ENCODE assay signal across 19 mouse cellular contexts in the genomic region with DNA sequence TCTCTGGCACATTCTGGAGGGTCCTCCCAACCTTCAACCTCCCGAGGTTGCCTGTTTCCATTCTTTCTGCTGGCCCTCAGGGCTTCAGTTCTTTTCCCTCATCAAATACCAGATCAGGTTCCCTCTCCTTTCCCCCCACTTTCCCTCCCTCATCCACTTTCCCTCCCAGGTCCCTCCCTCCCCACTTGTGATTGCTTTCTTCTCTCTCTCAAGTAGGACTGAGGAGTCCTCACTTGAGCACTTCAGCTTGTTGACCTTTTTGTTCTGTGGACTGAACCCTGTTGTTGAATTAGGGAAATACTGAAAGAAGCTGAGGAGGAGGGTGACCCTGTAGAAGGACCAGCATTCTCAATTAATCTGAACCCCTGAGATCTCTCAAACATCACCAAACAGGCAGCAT. TPM values are rescaled to one million over a fixed set of nuclear protein-coding genes. Genes with fewer than 3 reads are reported as not detected.
DNase-seq lines count a peak whose midpoint lies in the region; TF ChIP-seq lines count a peak whose summit lies in the region.
"Had no signal": no experiment of that assay in that cellular context is flagged by ENCODE, and none has a peak within 500 bp of the region (broad histone marks: within the 10 kb centered on the region; RNA-seq: fewer than 3 reads in every experiment).

No protein-coding gene starts in this region.

- TF ChIP-seq CTCF in lung, adult 2 months (IDR thresholded peaks at IDR 0.05; ENCODE audit: insufficient read depth, low read length) = no peak

- 59% methylated on average over 1 of the region's 1 CpGs for WGBS in lung, adult 2 months

- peak; percentile 29 to 62 for DNase-seq in lung, adult 18-20 months
- DNase-seq in lung, adult 2 months = no peak
- DNase-seq in lung, postnatal 10 days = peak; percentile 18
- DNase-seq in lung, postnatal 25 days (ENCODE audit: low spot score) = peak; percentile 57
- no peak for DNase-seq in right cerebral cortex, postnatal 10 days (ENCODE audit: low spot score in 2 of 2)
- no peak for DNase-seq in kidney, adult 18-20 months
- DNase-seq: adrenal gland, adult 8-10 months; adrenal gland, postnatal 14 days; adrenal gland, postnatal 36 days; B cell, adult 2 months; cerebellum, adult 11-12 months; cerebellum, adult 2 months; cerebellum, adult 9-10 months; cerebellum, postnatal 10 days; cerebellum, postnatal 25 days had no signal

- no peak overlapping the region for H3K4me3 ChIP-seq in lung, adult 2 months (replicated peaks; ENCODE audit: extremely low read depth, low read depth, low read length)
- H3K4me3 ChIP-seq: embryonic facial prominence, embryonic 10.5 days; embryonic facial prominence, embryonic 12.5 days; forebrain, embryonic 13.5 days; forebrain, embryonic 15.5 days had no signal

- H3K4me1 ChIP-seq in lung, adult 2 months (ENCODE audit: control insufficient read depth, insufficient read depth, low read length) = no peaks in the 10 kb centered on the region
- H3K4me1 ChIP-seq: embryonic facial prominence, embryonic 10.5 days; embryonic facial prominence, embryonic 12.5 days; forebrain, embryonic 13.5 days; forebrain, embryonic 15.5 days had no signal

- TF ChIP-seq POLR2A in lung, adult 2 months (IDR thresholded peaks at IDR 0.05; ENCODE audit: borderline replicate concordance, extremely low read depth, low read depth, low read length) = no peak

RNA-seq across cellular contexts. Expression of a gene that starts 23.2 kb away (rescaled TPM):
- 3.7 and 7.2 TPM in 2 replicates for polyA plus RNA-seq in lung, adult 2 months (2012; rRNA removed)

Comparison
In these comparisons a context has a peak if more than half of its experiments do, and no peak if none do; other contexts are left out.
1. DNase-seq: peak in lung, adult 18-20 months (2 of 2), lung, postnatal 10 days (single experiment) and lung, postnatal 25 days (single experiment); none in lung, adult 2 months (single experiment), right cerebral cortex, postnatal 10 days (0 of 2) and kidney, adult 18-20 months (single experiment).